Mouse (Mus musculus): ENCODE measurements around the gene Smyd2. TPM values are rescaled to one million over a fixed set of nuclear protein-coding genes. Genes with fewer than 3 reads are reported as not detected.

Smyd2 gene
- polyA plus RNA-seq, 1 experiment = 70.8 TPM

DNA sequence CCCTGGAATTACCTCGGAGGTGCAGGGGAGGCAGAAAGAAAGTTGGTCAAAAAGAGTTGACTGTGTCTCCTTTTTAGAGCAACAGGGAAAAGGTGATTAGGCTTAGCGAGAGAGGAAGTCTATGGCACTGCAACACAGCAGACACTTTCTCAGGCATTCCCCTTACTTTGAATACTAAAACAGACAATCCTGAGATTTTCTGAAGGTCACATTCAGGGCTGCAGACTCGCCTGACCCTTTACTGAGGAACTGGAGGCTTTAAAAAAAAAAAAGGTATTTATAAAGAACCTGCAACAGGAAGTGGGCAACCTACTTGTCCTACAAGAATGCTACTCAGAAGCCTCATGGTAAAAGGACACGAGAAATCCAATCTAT is 5.0 kb downstream of the Smyd2 start:
- no peak for DNase-seq (ENCODE audit: low spot score)

DNA sequence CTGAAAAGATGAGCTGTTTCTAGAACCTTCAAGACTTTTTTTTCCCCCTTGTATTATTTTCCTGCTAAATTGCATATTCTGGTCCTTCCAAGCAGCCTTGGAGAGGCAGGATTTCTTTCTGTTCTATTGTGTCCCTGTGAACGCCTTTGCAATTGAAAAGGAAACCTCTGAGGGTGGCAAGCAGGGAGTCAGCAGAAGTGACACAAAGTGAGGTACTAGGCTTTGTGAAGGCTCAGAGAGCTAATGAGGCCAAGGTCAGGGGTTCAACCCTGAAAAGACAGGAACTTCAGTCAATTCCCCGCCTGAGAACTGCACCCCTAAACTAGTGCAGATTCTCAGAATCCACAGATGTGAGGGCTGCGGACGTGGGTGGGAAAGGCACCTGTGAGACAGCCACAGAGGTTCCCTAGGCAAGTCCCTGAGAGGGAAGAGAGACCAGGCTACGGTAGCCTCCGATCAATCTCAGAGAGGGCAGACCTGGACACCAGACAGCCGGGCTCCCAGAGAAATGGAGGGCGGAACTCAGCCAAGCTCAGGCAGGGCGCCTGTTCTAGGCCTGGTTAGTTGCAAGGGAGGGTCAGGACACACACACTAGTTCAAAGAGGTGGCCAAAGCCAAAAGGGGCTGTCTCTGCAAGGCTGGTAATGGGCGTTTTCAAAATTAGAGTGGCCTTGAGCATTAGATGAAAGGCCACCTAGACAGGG is 5.6 kb downstream of the Smyd2 start:
- no peak for DNase-seq (ENCODE audit: low spot score)

DNA sequence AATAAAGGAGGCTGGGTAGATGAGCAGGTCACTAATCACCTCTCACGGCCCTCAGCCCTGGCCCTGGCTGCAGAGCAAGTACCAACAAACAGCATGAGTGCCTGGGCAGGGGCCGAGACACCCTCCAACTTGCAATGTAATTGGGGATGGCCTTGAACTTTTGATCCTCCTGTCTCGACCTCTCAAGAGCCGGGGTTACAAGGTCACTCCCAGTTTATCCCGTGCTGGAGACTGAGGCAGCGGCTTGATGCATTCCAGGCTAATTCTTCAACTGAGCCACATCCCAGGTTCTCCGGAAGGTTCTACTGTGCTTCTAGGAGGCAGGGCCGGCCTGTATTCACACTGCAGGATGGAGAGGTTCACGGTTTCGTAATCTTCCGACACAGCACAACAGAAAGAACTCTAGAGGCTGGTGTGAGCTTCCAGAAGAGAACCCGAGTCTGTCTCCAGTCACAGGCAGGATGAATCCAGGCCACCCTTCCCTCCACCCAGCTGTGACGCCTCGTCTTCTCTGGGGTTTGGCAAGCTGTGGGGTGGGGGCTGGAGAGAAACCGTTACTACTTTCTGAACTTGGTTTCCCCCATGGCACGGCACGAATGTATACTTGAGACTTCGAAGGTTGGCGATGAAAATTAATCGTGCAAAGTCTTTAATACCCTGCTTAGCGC is 8.9 kb downstream of the Smyd2 start:
- no peak for DNase-seq (ENCODE audit: low spot score)

DNA sequence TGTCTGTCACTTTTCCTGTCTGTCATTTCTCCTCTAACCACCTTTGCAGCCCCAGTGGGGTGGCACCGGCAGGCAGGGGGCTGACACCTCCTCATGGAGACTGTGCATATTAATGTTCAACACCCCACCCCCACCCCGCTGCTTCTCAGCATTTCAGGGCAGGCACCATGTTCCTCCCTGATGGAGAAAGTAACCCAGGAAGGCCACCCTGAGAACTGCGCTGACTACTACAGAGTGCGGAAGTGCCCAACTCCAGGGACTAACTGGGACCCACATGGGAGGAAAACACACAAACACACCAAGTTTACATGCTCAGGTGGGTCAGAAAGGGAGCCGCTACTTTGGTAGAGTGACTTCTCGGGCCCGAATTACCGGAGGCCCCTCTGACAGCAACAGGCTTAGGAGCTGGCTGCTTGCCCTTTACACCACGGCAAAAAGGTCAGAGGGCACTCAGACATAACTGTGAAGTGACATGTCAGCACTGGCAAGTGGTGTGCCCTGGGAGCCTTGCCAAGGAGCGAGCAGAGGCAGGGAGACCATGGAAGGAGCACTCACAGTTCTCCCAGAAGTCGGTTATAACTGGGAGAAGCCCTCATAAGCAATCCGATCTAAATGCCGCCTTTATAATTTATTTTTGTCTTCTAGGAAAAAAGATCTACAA is 11.3 kb downstream of the Smyd2 start:
- DNase-seq (ENCODE audit: low spot score) = no peak

DNA sequence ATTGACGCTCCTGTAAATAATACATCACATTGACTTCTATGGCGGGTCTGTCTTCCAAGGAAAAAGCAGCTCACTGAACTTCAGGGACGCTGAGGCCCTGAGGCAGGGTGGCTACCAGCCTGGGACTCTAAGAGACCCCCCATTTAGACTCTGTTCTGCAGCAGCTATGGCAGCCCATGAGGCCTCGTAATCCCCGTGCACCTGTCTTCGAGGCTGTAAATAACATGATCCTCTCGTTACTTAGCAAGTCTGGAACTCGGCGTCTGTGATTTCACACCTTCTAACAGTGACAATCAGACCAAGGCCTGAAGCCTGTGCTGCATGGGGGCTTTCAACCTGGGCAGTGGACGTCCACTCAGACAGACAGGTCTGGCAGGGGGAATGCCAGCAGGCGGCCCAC is 19.0 kb downstream of the Smyd2 start:
- no peak for DNase-seq (ENCODE audit: low spot score)

DNA sequence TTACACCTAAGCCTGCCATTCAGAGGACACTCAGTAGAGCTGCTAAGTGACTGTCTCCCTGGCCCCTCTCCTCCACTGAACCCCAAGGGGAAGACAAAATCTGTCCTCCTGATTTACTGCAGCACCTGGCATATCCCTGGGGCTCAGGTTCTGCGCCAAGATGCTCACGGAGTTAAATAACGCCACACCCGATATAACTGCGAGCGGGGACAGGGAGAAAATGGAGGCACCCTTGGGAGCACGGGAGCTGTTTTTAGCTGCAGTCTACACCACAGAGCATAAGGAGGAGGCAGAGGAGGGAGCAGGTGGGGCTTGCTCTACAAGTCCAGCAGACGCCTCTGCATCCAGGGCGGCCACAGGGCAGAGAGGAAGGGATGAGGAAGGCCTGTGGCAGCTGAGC is 19.8 kb downstream of the Smyd2 start:
- no peak for DNase-seq (ENCODE audit: low spot score)

DNA sequence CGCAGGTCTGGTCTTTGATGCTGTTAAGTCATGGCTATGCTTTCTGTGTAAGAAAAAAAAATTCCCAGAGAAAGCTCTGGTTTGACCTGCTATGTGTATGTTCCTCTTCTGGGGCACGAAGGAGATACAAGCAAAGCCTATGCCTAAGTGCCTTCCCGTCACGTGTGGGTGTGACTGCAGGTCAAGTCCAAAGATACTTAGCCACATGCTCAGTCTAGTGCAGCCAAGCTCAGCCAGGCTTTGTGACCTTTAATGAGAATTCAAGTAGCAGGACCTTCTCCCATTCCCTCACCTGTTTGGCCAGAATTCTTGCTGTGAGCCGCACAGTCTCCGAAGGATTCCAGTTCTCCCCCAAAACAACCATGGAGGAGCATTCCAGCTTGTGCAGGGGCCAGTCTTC is 22.6 kb downstream of the Smyd2 start:
- no peak for DNase-seq (ENCODE audit: low spot score)

DNA sequence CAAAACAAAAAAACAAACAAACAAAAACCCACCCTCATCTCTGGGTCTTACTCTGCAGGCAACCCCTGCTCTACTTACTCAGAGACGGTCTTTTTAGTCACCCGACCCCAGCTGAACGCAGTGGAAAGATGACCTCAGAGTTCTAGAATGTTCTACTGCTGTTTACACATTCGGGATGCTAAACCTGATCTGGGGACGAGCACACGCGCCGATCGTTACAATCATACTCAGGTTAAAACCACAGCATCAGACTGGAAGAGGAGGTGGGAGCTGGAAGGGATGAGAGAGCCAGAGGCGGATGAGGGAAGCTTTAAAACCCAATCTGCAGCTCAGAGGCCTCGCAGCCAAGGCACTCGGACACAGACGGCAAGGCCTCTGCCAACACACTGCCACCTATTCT is 23.5 kb downstream of the Smyd2 start:
- DNase-seq (ENCODE audit: low spot score) = no peak

DNA sequence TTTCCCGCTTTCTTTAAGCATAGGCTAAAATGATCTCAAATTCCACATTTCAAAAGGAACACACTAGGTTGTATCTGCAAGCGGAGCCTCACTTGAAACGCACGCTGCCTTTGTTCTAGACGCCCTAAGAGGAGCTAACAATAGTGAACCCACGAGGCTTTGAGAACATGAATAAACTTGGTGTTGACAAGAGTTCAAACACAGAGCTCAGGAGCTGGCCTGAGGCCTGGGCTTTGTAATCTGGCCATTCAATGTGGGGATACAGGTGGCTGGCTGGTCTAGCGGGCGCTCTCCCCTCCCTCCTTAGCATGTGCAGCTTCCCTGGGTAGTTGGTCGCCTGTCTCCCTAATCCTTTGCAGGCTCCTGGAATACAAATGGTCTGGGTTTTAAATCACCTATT is 24.3 kb downstream of the Smyd2 start:
- no peak for DNase-seq (ENCODE audit: low spot score)

DNA sequence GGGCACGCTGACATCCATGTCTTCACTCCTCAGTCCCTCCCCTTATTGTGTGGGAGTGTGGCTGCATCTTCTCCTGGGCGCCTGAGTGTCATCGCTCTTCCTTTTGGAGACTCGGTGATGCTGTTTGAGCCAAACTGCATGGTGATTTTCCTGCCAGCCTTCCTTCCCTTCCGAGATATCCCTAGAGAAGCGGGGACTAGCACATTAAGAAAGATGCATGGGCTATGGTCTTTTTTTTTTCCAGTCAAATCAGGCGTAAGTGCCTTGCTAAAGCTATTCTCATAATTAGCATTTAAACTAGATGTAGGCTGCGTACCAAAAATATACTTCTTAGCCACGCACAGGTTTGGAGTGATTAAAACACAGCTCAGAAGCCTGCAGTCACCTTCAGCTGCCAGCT is 28.0 kb downstream of the Smyd2 start:
- DNase-seq (ENCODE audit: low spot score) = no peak

DNA sequence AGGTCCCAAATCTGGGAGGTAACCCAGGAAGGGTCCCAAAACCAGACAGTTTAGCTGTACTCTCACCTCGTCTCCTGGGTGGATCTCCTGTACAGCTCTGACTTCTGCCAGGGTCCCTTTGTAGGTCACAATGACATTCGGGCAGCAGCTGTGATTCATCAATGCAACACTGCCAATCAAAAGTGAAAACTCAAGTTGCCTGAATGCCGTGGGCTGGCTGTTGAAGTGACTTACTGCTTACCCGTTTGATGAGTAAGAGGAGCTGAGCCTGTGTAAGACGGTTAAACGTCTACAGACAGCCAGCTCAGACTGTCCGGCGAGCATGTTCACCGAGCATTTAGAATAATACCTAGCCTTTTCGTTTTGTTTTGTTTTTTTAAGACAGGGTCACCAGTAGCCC is 33.4 kb downstream of the Smyd2 start:
- DNase-seq (ENCODE audit: low spot score) = no peak

DNA sequence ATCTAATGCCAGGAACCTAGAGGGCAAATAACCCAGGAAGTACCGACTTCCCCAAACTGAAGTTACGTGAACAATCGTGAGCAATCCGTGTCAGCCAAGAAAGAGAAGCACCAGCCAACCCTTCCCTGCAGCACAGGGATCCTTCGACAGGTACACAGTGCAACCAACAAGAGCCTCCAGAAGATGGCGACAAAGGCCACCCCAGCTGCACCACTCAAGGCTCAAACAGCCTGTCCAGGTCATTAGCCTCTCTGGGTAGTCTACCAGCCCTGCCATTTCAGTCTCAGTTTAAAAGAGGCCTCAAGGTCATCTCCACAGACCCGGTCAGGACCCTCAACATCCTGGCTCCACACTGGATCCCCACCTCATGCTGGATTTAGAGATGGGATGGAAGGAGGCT is 34.6 kb downstream of the Smyd2 start:
- DNase-seq (ENCODE audit: low spot score) = no peak

DNA sequence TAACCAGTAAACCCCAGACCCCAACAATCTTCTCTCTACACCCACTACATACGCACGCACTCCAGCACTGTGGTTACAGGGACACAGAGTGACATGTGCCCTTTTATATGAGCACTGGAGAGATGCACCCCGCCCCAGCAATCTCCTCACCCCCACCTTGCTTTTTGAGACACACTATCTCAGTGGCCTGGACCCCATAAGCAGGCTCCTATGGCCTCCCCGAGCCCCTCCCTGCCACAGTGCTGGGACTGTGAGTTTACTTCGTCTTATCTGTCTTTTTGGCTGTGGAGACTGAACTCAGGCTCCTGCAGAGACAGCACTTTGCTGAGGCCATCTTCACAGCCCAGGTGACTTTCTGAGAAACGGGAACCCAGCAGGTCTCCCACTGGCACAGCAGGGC is 36.2 kb downstream of the Smyd2 start:
- no peak for DNase-seq (ENCODE audit: low spot score)

DNA sequence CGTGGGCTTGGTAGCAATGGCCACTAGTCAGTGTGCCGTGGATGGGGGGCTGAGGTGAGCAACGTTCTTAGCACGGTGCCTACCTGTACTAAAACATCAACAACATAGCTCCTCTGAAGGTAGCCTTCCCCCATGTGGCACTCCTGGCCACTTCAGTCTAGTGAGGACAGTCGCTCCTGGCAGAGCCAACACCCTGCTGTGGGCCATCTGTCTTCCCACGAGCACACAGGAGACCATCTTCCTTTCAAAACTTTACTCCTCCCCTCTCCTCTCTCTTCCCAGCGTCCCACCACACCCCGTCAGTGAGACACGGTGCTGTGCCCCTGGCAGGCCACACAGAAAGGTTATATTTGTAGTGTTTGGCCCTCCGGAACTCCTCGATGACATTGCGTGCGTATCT is 37.2 kb downstream of the Smyd2 start:
- DNase-seq (ENCODE audit: low spot score) = no peak

DNA sequence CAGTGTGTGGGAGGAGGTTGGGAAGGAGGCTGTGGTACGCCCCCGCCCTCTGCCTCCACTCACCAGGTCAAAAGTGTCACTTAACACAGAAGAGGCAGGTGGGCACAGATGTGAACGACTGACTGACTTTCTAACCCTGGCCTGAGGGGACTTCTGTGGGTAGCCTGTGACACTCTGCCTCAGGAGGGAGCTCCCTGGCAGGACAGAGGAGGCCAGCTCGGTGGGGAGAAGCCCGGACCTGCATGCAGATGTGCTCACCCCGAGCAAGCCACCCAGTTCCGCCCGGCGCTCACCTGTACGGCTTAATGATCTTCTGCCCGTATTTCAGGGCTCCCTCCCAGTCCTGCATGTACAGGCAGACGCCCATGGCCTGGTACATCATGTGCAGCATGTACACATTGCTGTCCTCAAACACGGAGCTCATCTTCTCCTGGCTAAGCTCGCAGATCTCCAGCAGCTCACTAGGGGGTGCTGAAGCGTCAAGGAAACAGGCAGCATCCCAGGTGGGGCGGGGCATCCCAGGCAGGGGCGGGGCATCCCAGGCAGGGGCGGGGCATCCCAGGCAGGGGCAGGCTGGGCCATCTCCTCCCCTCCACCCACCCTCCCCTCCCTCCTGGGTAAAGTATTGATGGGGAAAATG is 38.5 kb downstream of the Smyd2 start:
- no peak for DNase-seq (ENCODE audit: low spot score)

DNA sequence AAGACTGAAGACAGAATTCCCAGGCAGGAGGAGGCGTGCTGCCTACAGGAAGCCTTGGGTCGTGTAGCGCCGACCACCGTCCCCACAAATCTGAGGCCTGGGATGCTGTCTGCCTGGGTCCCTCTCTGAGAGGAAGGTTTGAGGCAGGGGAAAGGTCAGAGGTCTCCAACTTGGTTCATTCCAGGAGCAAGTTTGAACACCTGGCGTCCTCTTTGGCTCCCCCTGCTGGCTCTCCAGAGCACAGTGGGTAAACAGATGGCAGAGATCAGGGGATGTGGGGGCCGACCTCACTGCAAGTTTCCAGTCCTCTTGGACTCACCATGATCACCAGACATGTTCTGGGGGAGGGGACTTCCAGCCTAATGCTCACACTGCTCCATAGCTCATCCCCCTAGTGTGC is 39.3 kb downstream of the Smyd2 start:
- no peak for DNase-seq (ENCODE audit: low spot score)

DNA sequence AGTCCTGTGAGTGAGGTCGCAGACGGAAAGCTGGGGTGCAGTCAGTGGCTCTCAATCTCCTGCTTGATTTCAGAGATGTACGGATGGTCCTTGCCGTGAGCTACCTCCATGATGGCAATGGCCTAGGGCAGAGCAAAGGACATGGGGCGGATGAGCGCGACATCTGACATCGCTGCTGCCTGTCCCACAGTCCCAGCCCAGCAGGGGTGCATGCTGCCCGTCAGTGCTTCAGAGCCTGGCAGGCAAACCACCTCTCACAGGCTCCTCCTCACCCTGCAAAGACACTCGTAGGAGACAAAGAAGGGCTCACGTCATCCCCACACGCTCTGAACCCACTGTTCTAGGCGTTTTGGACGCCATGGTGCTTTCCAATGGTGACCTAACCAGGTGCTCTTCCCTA is 41.4 kb downstream of the Smyd2 start:
- no peak for DNase-seq (ENCODE audit: low spot score)

DNA sequence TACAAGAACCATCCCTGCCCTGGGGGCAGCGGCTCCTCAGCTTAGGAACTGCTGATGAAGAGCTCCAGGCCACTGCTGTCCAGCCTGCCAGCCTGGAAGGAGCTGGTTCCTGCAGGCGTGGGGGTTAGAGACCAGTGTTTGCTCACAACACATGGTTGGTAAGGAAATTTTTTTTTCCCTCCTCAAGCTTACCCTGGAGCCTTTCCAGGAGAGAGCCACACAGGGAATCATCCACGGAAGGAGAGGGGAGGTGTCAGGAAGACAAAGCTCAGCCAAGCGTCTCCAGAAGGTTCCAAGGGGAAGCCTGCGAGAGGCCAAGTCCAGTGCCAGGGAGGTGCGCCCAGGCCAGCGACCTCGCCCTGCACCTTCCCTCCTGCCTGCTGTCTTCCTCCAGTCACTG is 42.2 kb downstream of the Smyd2 start:
- no peak for DNase-seq (ENCODE audit: low spot score)

DNA sequence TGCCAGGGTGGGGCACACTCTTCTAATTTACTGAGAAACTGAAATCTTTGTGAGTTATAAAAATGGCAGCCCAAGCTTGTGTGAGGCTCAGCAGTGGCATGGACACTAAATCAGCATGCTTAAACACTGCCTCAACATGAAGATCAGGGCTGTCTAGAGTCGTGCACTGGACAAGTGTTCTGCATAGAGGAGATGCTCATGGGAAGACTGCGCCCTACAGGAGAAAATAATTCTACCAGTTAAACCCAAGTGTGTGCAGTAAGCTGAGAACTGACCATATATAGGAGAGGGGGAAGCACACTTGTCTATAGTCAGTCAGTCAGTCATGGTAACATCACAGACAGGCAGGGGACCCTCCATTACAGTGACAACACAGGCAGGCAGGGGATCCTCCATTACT is 43.0 kb downstream of the Smyd2 start:
- no peak for DNase-seq (ENCODE audit: low spot score)

DNA sequence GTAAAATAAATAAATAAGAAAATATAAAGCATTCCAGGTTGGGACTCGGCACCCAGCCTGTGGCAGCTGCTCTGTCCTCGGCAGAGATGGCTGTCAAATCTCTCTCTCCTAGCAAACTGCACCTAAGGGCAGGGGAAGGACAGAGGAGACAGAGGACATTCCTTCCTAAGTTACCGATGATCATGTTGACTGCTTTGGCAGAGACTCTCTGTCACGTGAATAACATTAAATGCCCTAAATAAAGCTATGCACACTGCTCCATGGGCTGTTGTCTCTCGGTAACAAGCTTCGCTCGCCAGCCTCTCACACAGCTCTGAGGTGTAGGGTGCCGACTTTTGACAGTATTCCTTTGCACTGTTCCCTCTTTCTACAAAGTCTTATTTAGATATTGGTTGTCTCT is 46.0 kb downstream of the Smyd2 start:
- no peak for DNase-seq (ENCODE audit: low spot score)

DNA sequence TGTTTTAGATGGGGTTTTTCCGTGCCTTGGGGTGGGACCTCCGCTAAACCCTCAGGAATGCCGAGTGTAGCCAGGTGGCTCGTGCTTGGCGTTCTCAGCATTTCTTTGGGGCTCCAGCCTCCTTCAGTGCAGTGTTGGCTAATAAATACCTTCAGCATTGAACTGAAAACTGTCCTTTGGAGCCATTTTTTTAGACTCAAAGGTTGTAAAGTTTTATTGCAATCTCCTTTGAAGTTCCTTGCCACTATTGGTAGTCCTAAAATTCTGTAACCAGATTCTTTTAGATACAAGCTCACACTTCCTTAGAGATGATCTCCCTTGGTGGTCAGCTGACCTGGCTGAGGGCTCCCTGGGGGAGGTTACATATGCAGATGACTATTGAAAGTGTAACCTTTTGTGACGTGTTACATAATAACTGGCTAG is 46.7 kb downstream of the Smyd2 start:
- no peak for DNase-seq (ENCODE audit: low spot score)

DNA sequence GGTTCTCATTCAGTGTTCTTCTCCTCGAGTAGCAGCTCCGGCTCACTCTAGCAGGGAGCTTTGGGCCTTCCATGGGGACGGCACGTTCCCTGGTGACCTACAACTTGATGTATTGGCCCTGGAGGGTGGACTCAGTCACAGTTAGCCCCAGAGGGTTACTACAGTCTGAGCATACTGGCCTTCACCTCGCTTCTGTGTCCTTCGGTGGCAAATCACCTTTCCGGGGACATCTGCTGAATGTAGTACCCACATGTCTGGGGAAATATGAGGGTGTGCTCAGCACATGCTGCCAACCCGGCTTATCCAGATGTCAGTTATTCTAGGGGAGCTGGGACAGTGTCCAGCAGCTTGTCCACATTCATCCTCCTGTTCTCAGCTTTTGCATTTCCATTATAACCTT is 48.6 kb downstream of the Smyd2 start:
- DNase-seq (ENCODE audit: low spot score) = no peak

DNA sequence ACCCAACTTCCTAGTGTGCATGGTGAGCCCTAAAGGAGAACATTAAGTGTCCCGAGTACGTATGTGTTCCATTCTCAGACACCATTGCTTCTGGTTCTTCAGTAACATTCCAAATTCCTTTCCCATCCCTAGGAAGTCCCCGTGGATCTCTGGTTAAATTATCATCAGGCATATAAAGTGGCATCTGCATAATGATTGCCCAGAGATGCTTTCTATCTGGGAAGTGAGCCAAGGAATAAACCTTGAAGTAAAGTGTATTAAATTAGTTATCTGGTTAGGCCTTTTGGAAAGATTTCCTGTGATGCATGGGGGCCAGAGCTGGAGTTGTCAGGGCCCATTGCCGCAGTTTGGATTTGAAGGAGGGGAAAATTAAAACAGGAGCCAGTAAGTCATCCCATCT is 50.1 kb downstream of the Smyd2 start:
- DNase-seq (ENCODE audit: low spot score) = no peak

All from urinary bladder, adult 2 months (tissue).